Mouse (Mus musculus) C2C12 (cell line): ENCODE measurements around the gene Tmem14a.

ENCODE experiments used
- CEBPB ChIP-seq: IDR thresholded peaks from one replicate; pipeline ENCODE4 v1.6.1; 2011; ENCODE audit warnings: low read depth, mild to moderate bottlenecking, control low read depth, moderate library complexity
- CTCF ChIP-seq: IDR thresholded peaks from one replicate; pipeline ENCODE4 v1.5.1; 2011; ENCODE audit not compliant: control insufficient read depth, insufficient read depth, insufficient read length
- MAX ChIP-seq: IDR thresholded peaks from one replicate; pipeline ENCODE4 v1.6.1; 2011; ENCODE audit warnings: mild to moderate bottlenecking, control low read depth
- MYOD1 ChIP-seq: IDR thresholded peaks from one replicate; pipeline ENCODE4 v1.6.1; 2011; ENCODE audit warnings: low read depth; ENCODE audit not compliant: control insufficient read depth, insufficient read length
- MYOG ChIP-seq: IDR thresholded peaks from one replicate; pipeline ENCODE4 v1.6.1; 2011; ENCODE audit not compliant: control insufficient read depth, insufficient read length; ENCODE audit errors: extremely low read depth
- USF1 ChIP-seq: IDR thresholded peaks from one replicate; pipeline ENCODE4 v1.6.1; 2011; ENCODE audit warnings: low read depth, mild to moderate bottlenecking, control low read depth, moderate library complexity

- no peak for TF ChIP-seq CTCF
- no peak for TF ChIP-seq MAX
- TF ChIP-seq USF1 = no peak
- no peak for TF ChIP-seq CEBPB
- TF ChIP-seq MYOG = no peak
- no peak for TF ChIP-seq MYOD1
Observed at GRCm38 (mm10) chr1:21231744-21232464, 13.5 kb downstream of the Tmem14a start.
